Mouse (Mus musculus) ovary, postnatal 14 days (tissue): ENCODE results near the gene Cmah.
A peak's percentile ranks its signal among the peaks of the same experiment; 100 is the strongest.

Experiments
- DNase-seq: peaks from one replicate; pipeline ENCODE4 v3.0.0; 2022; ENCODE audit warnings: low spot score

The Cmah gene

DNA sequence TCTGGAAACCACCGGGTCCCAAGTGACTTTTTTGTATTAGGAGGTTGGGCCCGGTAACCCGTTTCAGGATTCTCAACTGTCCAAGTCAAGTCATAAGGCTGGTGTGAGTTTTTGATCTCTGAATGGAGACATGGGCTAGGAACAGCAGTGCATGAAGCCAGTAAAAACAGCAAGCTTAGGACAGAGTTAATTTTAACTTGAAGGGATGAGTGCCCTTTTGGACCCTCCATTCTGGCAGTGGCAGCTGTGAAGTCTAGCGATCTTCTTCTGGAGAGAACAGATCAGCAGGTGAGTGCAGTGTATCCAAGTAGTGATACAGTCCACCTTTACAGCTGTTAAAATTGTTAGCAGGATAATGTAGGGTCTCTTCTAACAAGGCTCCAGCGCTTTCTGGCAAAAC lies at the start of gene Cmah:
TSS of gene Cmah (plus strand) at position 204 of the 400 bp plus-strand sequence.
- DNase-seq, result no peak

DNA sequence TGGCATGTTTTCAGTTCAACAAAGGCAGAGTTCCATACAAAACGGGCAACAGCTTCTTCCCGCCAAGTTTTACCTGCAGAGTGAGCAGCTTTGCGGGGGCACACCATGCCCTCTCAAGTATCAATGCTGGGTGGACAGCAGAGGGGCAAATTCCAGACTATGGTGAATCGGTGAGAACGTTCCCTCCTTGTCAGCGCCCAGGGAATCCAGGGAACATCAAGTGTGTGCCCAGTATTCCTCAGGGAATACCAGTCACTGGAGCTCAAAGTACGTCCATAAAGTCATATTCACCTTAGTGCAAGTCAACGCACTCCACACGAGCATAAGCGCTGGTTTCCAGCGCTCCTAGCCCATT lies 47.8 kb upstream of the Cmah start:
- DNase-seq, result no peak

- no peak for DNase-seq
Observed at GRCm38 (mm10) chr13:24279762-24280438, 47.3 kb upstream of the Cmah start.

- peak; percentile 71 for DNase-seq
Observed at GRCm38 (mm10) chr13:24280439-24281431, 46.5 kb upstream of the Cmah start, which contains the start of gene Carmil1. Carmil1 (minus strand) TSS chr13:24280795.

GRCm38 (mm10) chr13:24287381-24287780 lies 39.8 kb upstream of the Cmah start:
- DNase-seq, result no peak

- DNase-seq, result peak; percentile 39
Observed at GRCm38 (mm10) chr13:24297252-24297651, 30.0 kb upstream of the Cmah start.

- no peak for DNase-seq
Observed at GRCm38 (mm10) chr13:24305486-24305885, 21.7 kb upstream of the Cmah start.

GRCm38 (mm10) chr13:24306248-24306647 lies 21.0 kb upstream of the Cmah start:
- no peak for DNase-seq

- DNase-seq, result no peak
Observed at GRCm38 (mm10) chr13:24311011-24311940, 15.9 kb upstream of the Cmah start.

- DNase-seq, result no peak
Observed at GRCm38 (mm10) chr13:24316563-24316962, 10.6 kb upstream of the Cmah start.

DNA sequence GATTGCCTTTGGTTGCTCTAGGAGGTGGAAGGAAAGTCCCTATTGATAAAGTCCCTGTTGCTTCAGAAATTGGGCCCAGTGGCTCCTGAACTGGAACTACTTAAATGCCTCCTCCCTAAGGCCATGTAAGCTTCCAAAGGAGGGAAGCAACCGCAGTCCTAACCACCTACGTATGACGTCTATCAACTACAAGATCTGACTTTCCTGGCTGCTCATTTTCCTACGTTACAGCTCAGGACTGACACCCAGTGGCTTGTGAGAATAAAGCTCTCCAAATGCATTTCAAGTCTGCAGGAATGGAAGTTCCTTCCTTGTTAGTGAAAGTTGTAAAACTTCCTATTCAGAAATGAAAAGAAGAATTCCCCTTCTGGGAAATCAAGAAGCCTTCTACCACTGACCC lies 8.6 kb upstream of the Cmah start:
- peak; percentile 19 for DNase-seq

GRCm38 (mm10) chr13:24321313-24321712 lies 5.9 kb upstream of the Cmah start:
- no peak for DNase-seq

DNA sequence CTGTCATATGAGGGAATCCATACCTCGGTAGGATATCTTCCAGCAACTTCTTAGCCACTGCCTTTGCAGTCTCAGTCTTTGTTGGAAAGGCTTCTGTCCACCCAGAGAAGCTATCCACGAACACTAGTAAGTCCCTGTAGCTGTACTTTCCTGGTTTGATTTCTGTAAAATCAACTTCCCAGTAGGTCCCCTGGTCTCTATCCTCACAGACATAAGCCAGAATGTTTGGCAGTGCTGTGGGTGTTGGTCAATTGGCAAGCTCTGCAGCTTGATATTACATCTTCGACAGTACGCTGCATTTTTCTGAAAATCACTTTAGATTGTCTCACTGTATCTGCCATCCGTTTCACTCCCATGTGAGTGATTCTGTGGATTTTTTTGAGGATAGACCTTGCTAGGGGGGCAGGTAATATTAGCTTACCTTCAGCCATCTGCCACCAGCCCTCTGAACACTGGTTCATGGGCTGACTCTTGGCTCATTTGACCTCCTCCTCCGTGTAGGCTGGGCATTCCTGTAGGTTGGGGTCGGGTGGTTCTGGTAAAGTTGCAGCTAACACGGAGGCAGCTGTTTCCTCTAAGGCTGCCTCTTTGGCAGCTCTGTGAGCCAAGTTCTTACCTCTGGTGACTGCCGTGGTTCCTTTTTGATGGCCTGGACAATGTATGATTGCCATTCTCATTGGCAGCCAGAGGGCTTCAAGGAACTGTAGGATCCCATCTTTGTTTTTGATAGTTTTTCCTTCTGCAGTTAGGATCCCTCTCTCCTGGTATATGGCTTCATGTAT lies 1.0 kb downstream of the Cmah start:
- no peak for DNase-seq

DNA sequence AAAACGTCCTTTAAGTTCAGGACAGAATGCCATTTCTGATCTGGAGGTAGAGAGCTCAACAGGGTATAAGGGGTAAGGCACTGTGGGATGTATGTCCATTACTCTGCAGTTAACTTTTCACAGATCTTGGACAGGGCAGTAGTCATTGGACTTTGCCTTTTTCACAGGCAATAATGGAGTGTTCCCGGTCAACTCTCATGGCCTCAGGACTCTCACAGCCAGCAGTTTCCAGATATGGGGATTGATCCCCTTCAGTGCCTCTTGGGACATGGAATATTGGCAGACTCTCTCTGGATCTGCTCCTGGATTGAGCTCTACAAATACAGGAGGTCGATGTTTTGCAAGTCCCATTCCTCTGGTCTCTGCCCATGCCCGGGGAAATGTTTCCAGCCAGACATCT lies 2.9 kb downstream of the Cmah start:
- no peak for DNase-seq

- no peak for DNase-seq
Observed at GRCm38 (mm10) chr13:24330836-24331523, 3.8 kb downstream of the Cmah start.

GRCm38 (mm10) chr13:24332537-24332936 lies 5.3 kb downstream of the Cmah start:
- no peak for DNase-seq

GRCm38 (mm10) chr13:24336818-24337217 lies 9.6 kb downstream of the Cmah start:
- DNase-seq, result no peak

DNA sequence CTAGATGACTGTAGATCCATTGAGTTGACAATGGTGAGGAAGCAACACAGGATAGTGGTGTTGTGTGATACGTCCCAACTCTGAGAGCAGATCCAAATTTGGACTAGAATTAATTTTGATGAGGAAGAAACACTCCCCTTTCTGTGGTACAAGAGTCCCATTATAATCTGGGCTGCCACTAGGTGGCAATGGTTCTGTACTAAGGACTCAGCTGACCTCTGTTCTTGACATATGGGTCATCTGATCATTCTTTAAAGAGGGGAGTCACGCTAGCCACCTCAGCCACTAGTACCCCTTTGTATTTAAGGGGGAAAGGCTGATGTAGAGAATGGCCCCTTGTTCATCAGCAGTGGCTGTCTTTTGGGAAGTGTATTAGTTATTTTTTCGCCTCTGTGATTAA lies 10.7 kb downstream of the Cmah start:
- DNase-seq, result no peak

GRCm38 (mm10) chr13:24338343-24338861 lies 11.2 kb downstream of the Cmah start:
- peak; percentile 11 for DNase-seq

- no peak for DNase-seq
Observed at GRCm38 (mm10) chr13:24339907-24340306, 12.7 kb downstream of the Cmah start.
